Mouse (Mus musculus) lung, adult 2 months (tissue): ENCODE measurements at regions not wholly inside any gene's neighbourhood (a gene's known extent, or its start where the extent isn't known, plus 50 kb on each side); places are given as distances from the start of the nearest gene placed in this dataset.

Experiments used
- DNase-seq: peaks from one replicate; pipeline ENCODE4 v3.0.0; 2022
- H3K4me1 ChIP-seq: fragments of 200-500 bp; 2 replicates; pipeline ENCODE4 v1.6.1; 2011; ENCODE audit warnings: low read length; ENCODE audit not compliant: control insufficient read depth, insufficient read depth
- H3K4me3 ChIP-seq: fragments of 200-500 bp; replicated peaks from 2 replicates; pipeline ENCODE3; 2011; ENCODE audit warnings: low read depth, mild to moderate bottlenecking, control low read depth, low read length; ENCODE audit errors: extremely low read depth
- CTCF ChIP-seq: fragments of 200-500 bp; IDR thresholded peaks from 2 replicates; pipeline ENCODE4 v1.5.1; 2011; ENCODE audit warnings: mild to moderate bottlenecking, low read length, control low read depth; ENCODE audit not compliant: insufficient read depth
- POLR2A ChIP-seq: fragments of 200-500 bp; IDR thresholded peaks from 2 replicates; pipeline ENCODE4 v1.6.1; 2011; ENCODE audit warnings: low read depth, mild to moderate bottlenecking, control low read depth, low read length, borderline replicate concordance; ENCODE audit errors: extremely low read depth
- WGBS: fragments of 180-500 bp; shearing (Covaris S2); methylation state at CpG from one replicate; pipeline ENCODE4 v1.1.7; 2018; 5-methylcytosine and 5-hydroxymethylcytosine counted together

- 73% methylated on average over 10 of the region's 10 CpGs for WGBS
These were observed 221.6 kb downstream of the Agtpbp1 start for GRCm38 (mm10) chr13:59363428-59363827.

DNA sequence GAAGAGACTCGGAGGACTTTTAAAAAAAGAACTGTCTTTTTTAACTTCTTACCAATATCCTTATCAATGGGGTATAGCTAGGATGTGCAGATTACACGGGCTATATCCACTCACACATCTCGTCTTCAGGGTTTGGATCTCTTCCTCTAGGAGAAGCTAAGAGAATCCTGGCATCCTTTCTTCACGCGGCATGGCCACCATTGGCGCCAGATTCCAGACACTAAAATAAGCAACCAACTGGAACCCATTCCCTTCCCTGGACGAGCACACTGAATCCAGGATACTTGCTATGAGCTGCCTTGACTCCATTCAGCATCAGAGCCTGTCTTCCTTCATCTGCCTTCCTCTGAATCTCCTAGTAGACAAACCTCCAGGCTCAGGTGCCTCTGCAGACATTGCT, 223.7 kb downstream of the Agtpbp1 start:
- TF ChIP-seq POLR2A (no peak), CTCF (no peak)
- no peak for DNase-seq
- Histone ChIP-seq H3K4me1 (no peaks in the 10 kb centered on the region), H3K4me3 (no peak overlapping the region)
- 86% methylated on average over 7 of the region's 7 CpGs for WGBS

More at GRCm38 (mm10) chr13:59363428-59363827, 221.6 kb downstream of the Agtpbp1 start:
- Histone ChIP-seq H3K4me3 (no peak overlapping the region), H3K4me1 (no peaks in the 10 kb centered on the region)
- DNase-seq: no peak
- TF ChIP-seq POLR2A (no peak), CTCF (no peak)

DNA sequence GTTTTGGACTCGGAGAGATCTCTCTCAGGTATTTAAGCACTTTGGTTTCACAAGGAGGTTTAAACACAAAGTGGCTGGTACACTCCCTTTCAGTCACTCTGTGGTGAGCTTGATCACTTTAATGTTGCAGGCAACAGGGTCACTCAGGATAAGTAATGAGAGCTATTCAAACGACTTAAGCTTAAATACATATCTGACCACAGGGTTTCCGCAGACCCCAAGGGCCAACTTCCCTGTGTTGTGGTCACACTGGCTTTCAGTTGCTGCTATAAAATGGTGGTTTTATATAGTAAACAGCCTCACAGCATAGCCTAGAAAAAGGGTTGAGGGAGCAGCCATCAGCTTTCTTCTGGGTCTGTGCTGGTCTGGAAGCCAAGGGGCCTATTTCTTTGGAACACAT, 225.0 kb downstream of the Agtpbp1 start:
- WGBS: 61% methylated on average over 3 of the region's 3 CpGs
- TF ChIP-seq POLR2A (no peak), CTCF (no peak)

DNA sequence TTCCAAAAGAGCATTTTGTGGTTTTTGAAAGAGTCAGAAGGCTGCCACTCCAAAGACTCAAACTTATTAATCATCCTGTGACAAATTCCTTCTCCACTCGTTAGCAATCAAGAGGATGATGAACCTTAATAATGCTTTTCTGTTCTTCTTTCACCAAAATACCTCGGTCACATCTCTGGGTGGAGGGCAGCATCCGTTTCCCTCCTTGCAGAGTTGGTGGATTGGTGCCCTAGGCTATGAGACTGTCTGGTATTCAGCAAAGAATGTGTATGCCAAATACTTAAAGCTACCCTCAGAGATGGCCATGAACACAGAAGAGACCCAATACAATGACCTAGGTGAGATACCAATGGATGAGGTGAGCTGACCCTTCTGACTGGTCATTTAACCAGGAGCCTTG, 226.6 kb downstream of the Agtpbp1 start:
- 78% methylated on average over 3 of the region's 3 CpGs for WGBS

More for the DNA sequence above, 225.0 kb downstream of the Agtpbp1 start:
- no peak overlapping the region for H3K4me3 ChIP-seq
- DNase-seq: no peak
- H3K4me1 ChIP-seq: no peaks in the 10 kb centered on the region

GRCm38 (mm10) chr13:59351461-59351860, 233.6 kb downstream of the Agtpbp1 start:
- WGBS: 68% methylated on average over 6 of the region's 6 CpGs

More for the DNA sequence above, 226.6 kb downstream of the Agtpbp1 start:
- no peak overlapping the region for H3K4me3 ChIP-seq
- H3K4me1 ChIP-seq: no peaks in the 10 kb centered on the region
- TF ChIP-seq CTCF (no peak), POLR2A (no peak)
- DNase-seq: no peak

GRCm38 (mm10) chr13:59350613-59351150, 234.3 kb downstream of the Agtpbp1 start:
- DNase-seq: no peak
- Histone ChIP-seq H3K4me3 (no peak overlapping the region), H3K4me1 (no peaks in the 10 kb centered on the region)
- no peak for TF ChIP-seq CTCF
- TF ChIP-seq POLR2A: no peak
- 64% methylated on average over 7 of the region's 7 CpGs for WGBS

More at GRCm38 (mm10) chr13:59351461-59351860, 233.6 kb downstream of the Agtpbp1 start:
- Histone ChIP-seq H3K4me3 (no peak overlapping the region), H3K4me1 (no peaks in the 10 kb centered on the region)
- no peak for TF ChIP-seq CTCF
- no peak for DNase-seq

DNA sequence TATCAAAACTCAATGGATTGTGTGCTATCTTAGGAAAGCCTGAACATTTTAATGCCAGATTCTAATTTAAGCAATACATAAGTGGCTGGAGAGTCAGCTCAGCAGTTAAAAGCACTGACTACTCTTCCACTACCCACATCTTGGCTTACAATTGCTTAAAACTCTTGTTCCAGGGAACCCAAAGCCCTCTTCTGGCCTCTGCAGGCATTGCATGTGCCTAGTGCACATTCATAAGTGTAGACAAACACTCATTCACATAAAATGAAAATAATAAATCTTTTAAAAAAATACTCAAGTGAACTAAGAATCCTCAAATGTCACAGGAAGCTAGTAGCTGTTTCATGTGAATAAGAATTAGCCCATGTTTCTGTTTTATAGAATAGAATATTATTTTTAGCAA, 236.5 kb downstream of the Agtpbp1 start:
- no peak for TF ChIP-seq POLR2A
- TF ChIP-seq CTCF: no peak
- Histone ChIP-seq H3K4me1 (no peaks in the 10 kb centered on the region), H3K4me3 (no peak overlapping the region)
- no peak for DNase-seq

- 70% methylated on average over 13 of the region's 13 CpGs for WGBS
- DNase-seq: no peak
- no peak overlapping the region for H3K4me3 ChIP-seq
- TF ChIP-seq POLR2A: no peak
- no peak for TF ChIP-seq CTCF
- no peaks in the 10 kb centered on the region for H3K4me1 ChIP-seq
These were observed 243.2 kb downstream of the Agtpbp1 start for GRCm38 (mm10) chr13:59341871-59342270.

GRCm38 (mm10) chr13:59338436-59338835, 246.6 kb downstream of the Agtpbp1 start:
- no peak for DNase-seq
- TF ChIP-seq POLR2A (no peak), CTCF (no peak)
- 90% methylated on average over 9 of the region's 9 CpGs for WGBS
- H3K4me3 ChIP-seq: no peak overlapping the region
- H3K4me1 ChIP-seq: no peaks in the 10 kb centered on the region

DNA sequence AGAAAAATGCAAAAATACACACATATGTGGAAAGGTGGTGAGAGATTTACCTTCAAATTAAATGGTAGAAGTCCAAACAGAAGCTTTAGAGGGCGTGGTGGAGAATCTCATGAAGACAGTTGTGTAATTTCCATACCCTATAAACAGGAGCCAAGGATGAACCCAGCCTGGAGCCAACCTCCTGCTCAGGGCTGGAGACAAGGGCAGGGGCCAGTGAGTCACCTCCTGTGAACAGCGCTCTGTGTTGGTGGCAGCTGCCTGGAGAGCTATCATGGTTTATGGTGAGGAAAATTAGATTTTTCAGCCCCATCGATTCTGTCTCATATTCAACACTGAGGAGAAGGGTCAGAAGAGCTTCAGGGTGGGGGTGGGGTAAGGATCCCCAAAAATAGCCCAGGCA, 261.1 kb downstream of the Agtpbp1 start:
- no peak for DNase-seq
- Histone ChIP-seq H3K4me1 (no peaks in the 10 kb centered on the region), H3K4me3 (no peak overlapping the region)
- no peak for TF ChIP-seq CTCF
- TF ChIP-seq POLR2A: no peak
- 86% methylated on average over 3 of the region's 3 CpGs for WGBS

- no peak for TF ChIP-seq POLR2A
- no peak for TF ChIP-seq CTCF
- 35% methylated on average over 5 of the region's 5 CpGs for WGBS
- DNase-seq: no peak
- Histone ChIP-seq H3K4me1 (no peaks in the 10 kb centered on the region), H3K4me3 (no peak overlapping the region)
These were observed 261.6 kb downstream of the Agtpbp1 start for GRCm38 (mm10) chr13:59323441-59323840.
